ENCODE assay signal across 9 mouse cellular contexts in the genomic region with DNA sequence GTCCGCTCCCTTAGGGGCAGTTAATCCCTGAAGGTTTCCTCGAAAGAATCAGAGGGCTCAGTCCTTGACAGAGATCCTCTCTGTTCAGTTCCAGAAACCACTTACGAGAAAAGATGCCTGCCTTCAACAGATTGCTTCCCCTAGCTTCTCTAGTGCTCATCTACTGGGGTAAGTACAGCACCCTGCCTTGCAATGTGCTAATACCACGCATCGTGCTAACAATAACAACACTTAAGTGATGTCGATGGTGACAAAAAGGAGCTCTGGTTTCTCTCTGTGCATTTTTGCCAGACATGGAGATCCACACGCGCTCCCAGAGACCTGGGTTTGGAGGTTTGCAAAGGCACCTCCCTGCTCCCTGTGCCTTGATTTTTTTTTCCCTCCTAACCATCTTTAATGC. TPM values are rescaled to one million over a fixed set of nuclear protein-coding genes. Genes with fewer than 3 reads are reported as not detected.
A peak's percentile ranks its signal among the peaks of the same experiment; 100 is the strongest.
DNase-seq lines count a peak whose midpoint lies in the region; ATAC-seq and TF ChIP-seq lines count a peak whose summit lies in the region.
"Had no signal": no experiment of that assay in that cellular context is flagged by ENCODE, and none has a peak within 500 bp of the region (broad histone marks: within the 10 kb centered on the region; RNA-seq: fewer than 3 reads in every experiment).

No protein-coding gene starts in this region.

- no peaks in the 10 kb centered on the region for H3K9me3 ChIP-seq in neural tube, embryonic 11.5 days (ENCODE audit: control insufficient read depth, low read length)
- H3K9me3 ChIP-seq in limb, embryonic 14.5 days (ENCODE audit: control insufficient read depth, low read length) = no peaks in the 10 kb centered on the region

- peaks cover 4% of the 10 kb centered on the region; the same call in 1 of the 2 replicates for H3K27me3 ChIP-seq in neural tube, embryonic 11.5 days (ENCODE audit: control insufficient read depth, insufficient read depth, low read length)
- peaks cover 21% of the 10 kb centered on the region for H3K27me3 ChIP-seq in limb, embryonic 14.5 days (ENCODE audit: control insufficient read depth, insufficient read depth, low read length)

- H3K4me3 ChIP-seq in neural tube, embryonic 11.5 days (ENCODE audit: low read depth, low read length) = peak overlapping the region; percentile 40
- H3K4me3 ChIP-seq in limb, embryonic 14.5 days (replicated peaks; ENCODE audit: low read length) = peak overlapping the region; percentile 31; the same call in 1 of the 2 replicates

- no peak overlapping the region for H3K27ac ChIP-seq in neural tube, embryonic 11.5 days (ENCODE audit: low read depth, low read length)
- H3K27ac ChIP-seq in limb, embryonic 14.5 days (replicated peaks; ENCODE audit: low read depth, low read length) = no peak overlapping the region

- no peaks in the 10 kb centered on the region for H3K4me1 ChIP-seq in neural tube, embryonic 11.5 days (ENCODE audit: control insufficient read depth, insufficient read depth, low read length)
- H3K4me1 ChIP-seq in limb, embryonic 14.5 days (ENCODE audit: control insufficient read depth, insufficient read depth, low read length) = peaks cover 6% of the 10 kb centered on the region; the same call in 1 of the 2 replicates

- H3K9ac ChIP-seq in neural tube, embryonic 11.5 days (ENCODE audit: low read length) = peak overlapping the region; percentile 44
- no peak overlapping the region for H3K9ac ChIP-seq in limb, embryonic 14.5 days (ENCODE audit: low read depth, low read length, severe bottlenecking)

- peak overlapping the region; percentile 80 for H3K4me2 ChIP-seq in neural tube, embryonic 11.5 days (ENCODE audit: low read depth)
- H3K4me2 ChIP-seq in limb, embryonic 14.5 days (replicated peaks; ENCODE audit: low read depth, low read length, severe bottlenecking) = peak overlapping the region; percentile 43; the same call in 1 of the 2 replicates

- TF ChIP-seq POLR2A in limb, embryonic 14.5 days (IDR thresholded peaks at IDR 0.05; ENCODE audit: borderline replicate concordance, extremely low read depth, insufficient read depth, insufficient read length) = no peak

- ATAC-seq in neural tube, embryonic 11.5 days (ENCODE audit: insufficient read depth, low FRiP score, low TSS enrichment) = no peak
- no peak for ATAC-seq in limb, embryonic 14.5 days (ENCODE audit: low FRiP score, low read depth)

- DNase-seq in heart, adult 11 months = peak; percentile 81
- DNase-seq in heart, adult 9 months (ENCODE audit: low spot score in 2 of 2) = no peak
- DNase-seq in neural tube, embryonic 11.5 days (ENCODE audit: low spot score) = no peak
- DNase-seq in neural tube, embryonic 10.5 days (ENCODE audit: extremely low spot score, low spot score) = no peak
- DNase-seq in limb, embryonic 14.5 days (ENCODE audit: low spot score) = no peak
- no peak for DNase-seq in thymus, adult 18-20 months
- no peak for DNase-seq in adrenal gland, adult 2 months
- no peak for DNase-seq in retina, postnatal 1 day

- H3K36me3 ChIP-seq in neural tube, embryonic 11.5 days (ENCODE audit: control insufficient read depth, insufficient read depth, low read length) = no peaks in the 10 kb centered on the region
- no peaks in the 10 kb centered on the region for H3K36me3 ChIP-seq in limb, embryonic 14.5 days (ENCODE audit: control insufficient read depth, insufficient read depth, low read length)

- WGBS in neural tube, embryonic 11.5 days = 30% methylated on average over 8 of the region's 8 CpGs
- WGBS in limb, embryonic 14.5 days = 28% methylated on average over 8 of the region's 8 CpGs

RNA-seq across cellular contexts. Expression of a gene that starts 0.9 kb away (rescaled TPM):
- polyA plus RNA-seq in neural tube, embryonic 11.5 days (2014; fragmentation: Nextera tagmentation; extraction: Ambion mirVana) = 29.6 and 37.1 TPM in 2 replicates
- 11.6 and 14.6 TPM in 2 replicates for polyA plus RNA-seq in limb, embryonic 14.5 days (2012; rRNA removed)
- polyA plus RNA-seq in limb, embryonic 14.5 days (2014; fragmentation: Nextera tagmentation; extraction: Ambion mirVana) = 9.3 and 15.8 TPM in 2 replicates
- total RNA-seq in adrenal gland, adult 2 months (2021) = 1 to 10 TPM; 5.2 to 8.3 TPM
- polyA plus RNA-seq in adrenal gland, adult 2 months (2012; rRNA removed) = 0.88 and 0.90 TPM in 2 replicates
- polyA plus RNA-seq: C2C12 had no signal
